8 mouse cellular contexts compared by ENCODE assay signal in genomic region chr1:181345547-181345946, GRCm38 (mm10). TPM values are rescaled to one million over a fixed set of nuclear protein-coding genes. Genes with fewer than 3 reads are reported as not detected.
DNase-seq lines count a peak whose midpoint lies in the region; ATAC-seq and TF ChIP-seq lines count a peak whose summit lies in the region.

No protein-coding gene starts in this region.

- no peak overlapping the region for H3K9ac ChIP-seq in heart, embryonic 16.5 days (ENCODE audit: low read length)
- H3K9ac ChIP-seq in neural tube, embryonic 11.5 days (ENCODE audit: low read length) = no peak overlapping the region
- H3K9ac ChIP-seq in midbrain, embryonic 11.5 days (ENCODE audit: low read length) = no peak overlapping the region

- peak; percentile 49 to 77 for DNase-seq in spleen, postnatal 4 days (ENCODE audit: low spot score in 2 of 2)
- DNase-seq in spleen, postnatal 14 days (ENCODE audit: low spot score in 2 of 2) = no peak
- peak; percentile 14 for DNase-seq in large intestine, adult 2 months (ENCODE audit: low read depth, low spot score)
- DNase-seq in neural tube, embryonic 11.5 days (ENCODE audit: low spot score) = peak; percentile 20
- DNase-seq in left cerebral cortex, adult 2 months (ENCODE audit: extremely low spot score in 1 of 2, low spot score in 2 of 2) = no peak
- DNase-seq in cerebellum, postnatal 36 days = no peak
- DNase-seq in midbrain, embryonic 11.5 days (ENCODE audit: low spot score, missing footprints) = no peak

- H3K27ac ChIP-seq in heart, embryonic 16.5 days (ENCODE audit: low read length) = no peak overlapping the region
- H3K27ac ChIP-seq in neural tube, embryonic 11.5 days (ENCODE audit: low read depth, low read length) = no peak overlapping the region
- H3K27ac ChIP-seq in left cerebral cortex, adult 2 months = no peak overlapping the region
- no peak overlapping the region for H3K27ac ChIP-seq in midbrain, embryonic 11.5 days (ENCODE audit: low read depth, low read length)

- no peak overlapping the region for H3K4me2 ChIP-seq in heart, embryonic 16.5 days (ENCODE audit: low read depth, low read length)
- no peak overlapping the region for H3K4me2 ChIP-seq in neural tube, embryonic 11.5 days (ENCODE audit: low read depth)
- H3K4me2 ChIP-seq in midbrain, embryonic 11.5 days = no peak overlapping the region

- no peaks in the 10 kb centered on the region for H3K4me1 ChIP-seq in heart, embryonic 16.5 days (ENCODE audit: control insufficient read depth, insufficient read depth, low read length)
- no peaks in the 10 kb centered on the region for H3K4me1 ChIP-seq in neural tube, embryonic 11.5 days (ENCODE audit: control insufficient read depth, insufficient read depth, low read length)
- no peaks in the 10 kb centered on the region for H3K4me1 ChIP-seq in midbrain, embryonic 11.5 days (ENCODE audit: control insufficient read depth, insufficient read depth, low read length)

- intact Hi-C loops in left cerebral cortex, adult 2 months (cut with DNase I) = no loop called here

- no peak for TF ChIP-seq CTCF in left cerebral cortex, adult 2 months (IDR thresholded peaks at IDR 0.05)

- WGBS in heart, embryonic 16.5 days = 25% methylated on average over 15 of the region's 15 CpGs
- 9% methylated on average over 15 of the region's 15 CpGs for WGBS in large intestine, adult 2 months
- 23% methylated on average over 15 of the region's 15 CpGs for WGBS in neural tube, embryonic 11.5 days
- 39% methylated on average over 15 of the region's 15 CpGs for WGBS in midbrain, embryonic 11.5 days

- ATAC-seq in heart, embryonic 16.5 days (replicated peaks; ENCODE audit: extremely low read depth, insufficient read depth, low FRiP score) = peak; percentile 58; the same call in 1 of the 2 replicates
- ATAC-seq in neural tube, embryonic 11.5 days (ENCODE audit: insufficient read depth, low FRiP score, low TSS enrichment) = no peak
- no peak for ATAC-seq in midbrain, embryonic 11.5 days (ENCODE audit: low FRiP score)

- no peaks in the 10 kb centered on the region for H3K9me3 ChIP-seq in heart, embryonic 16.5 days (replicated peaks; ENCODE audit: control insufficient read depth, low read length)
- H3K9me3 ChIP-seq in neural tube, embryonic 11.5 days (ENCODE audit: control insufficient read depth, low read length) = no peaks in the 10 kb centered on the region
- H3K9me3 ChIP-seq in midbrain, embryonic 11.5 days (ENCODE audit: control insufficient read depth, low read length) = no peaks in the 10 kb centered on the region

- peaks cover under 1% of the 10 kb centered on the region; the same call in 1 of the 2 replicates for H3K27me3 ChIP-seq in heart, embryonic 16.5 days (ENCODE audit: control insufficient read depth, insufficient read depth, low read length)
- H3K27me3 ChIP-seq in neural tube, embryonic 11.5 days (ENCODE audit: control insufficient read depth, insufficient read depth, low read length) = no peaks in the 10 kb centered on the region
- no peaks in the 10 kb centered on the region; the same call in 1 of the 2 replicates for H3K27me3 ChIP-seq in midbrain, embryonic 11.5 days (ENCODE audit: control insufficient read depth, insufficient read depth, low read length)

- H3K4me3 ChIP-seq in heart, embryonic 16.5 days (ENCODE audit: low read length) = no peak overlapping the region
- no peak overlapping the region for H3K4me3 ChIP-seq in neural tube, embryonic 11.5 days (ENCODE audit: low read depth, low read length)
- H3K4me3 ChIP-seq in left cerebral cortex, adult 2 months = no peak overlapping the region
- no peak overlapping the region for H3K4me3 ChIP-seq in midbrain, embryonic 11.5 days (ENCODE audit: low read depth, low read length)

- no peaks in the 10 kb centered on the region for H3K36me3 ChIP-seq in heart, embryonic 16.5 days (ENCODE audit: control insufficient read depth, insufficient read depth)
- no peaks in the 10 kb centered on the region for H3K36me3 ChIP-seq in neural tube, embryonic 11.5 days (ENCODE audit: control insufficient read depth, insufficient read depth, low read length)
- no peaks in the 10 kb centered on the region for H3K36me3 ChIP-seq in midbrain, embryonic 11.5 days (ENCODE audit: control insufficient read depth, insufficient read depth, low read length)

RNA-seq across cellular contexts. Expression of gene Cnih3, which starts 6.9 kb away (rescaled TPM):
- 0.09 TPM in 1 of 2 replicates, not detected in the other for polyA plus RNA-seq in heart, embryonic 16.5 days (2015; fragmentation: Nextera tagmentation; extraction: Ambion mirVana)
- not detected in 2 replicates for polyA plus RNA-seq in large intestine, adult 2 months (2012; rRNA removed)
- polyA plus RNA-seq in neural tube, embryonic 11.5 days (2014; fragmentation: Nextera tagmentation; extraction: Ambion mirVana) = 2.1 TPM in 2 replicates
- 10 to 100 TPM; 76.9 to 78.0 TPM for total RNA-seq in left cerebral cortex, adult 2 months (2021)
- 1.2 and 1.3 TPM in 2 replicates for polyA plus RNA-seq in midbrain, embryonic 11.5 days (2014; fragmentation: Nextera tagmentation; extraction: Ambion mirVana)

Comparison
In these comparisons a context has a peak if more than half of its experiments do, and no peak if none do; other contexts are left out.
1. DNase-seq: peak in spleen, postnatal 4 days (2 of 2), large intestine, adult 2 months (single experiment) and neural tube, embryonic 11.5 days (single experiment); none in spleen, postnatal 14 days (0 of 2), left cerebral cortex, adult 2 months (0 of 2), cerebellum, postnatal 36 days (0 of 2) and midbrain, embryonic 11.5 days (single experiment).